Mouse (Mus musculus) brain, embryonic 18.5 days (tissue): ENCODE measurements around the gene Efna5.

ENCODE experiments used
- DNase-seq: peaks from one replicate; pipeline ENCODE4 v3.0.0-alpha.2; 2012; ENCODE audit warnings: low read depth, low spot score

Efna5 gene

DNA sequence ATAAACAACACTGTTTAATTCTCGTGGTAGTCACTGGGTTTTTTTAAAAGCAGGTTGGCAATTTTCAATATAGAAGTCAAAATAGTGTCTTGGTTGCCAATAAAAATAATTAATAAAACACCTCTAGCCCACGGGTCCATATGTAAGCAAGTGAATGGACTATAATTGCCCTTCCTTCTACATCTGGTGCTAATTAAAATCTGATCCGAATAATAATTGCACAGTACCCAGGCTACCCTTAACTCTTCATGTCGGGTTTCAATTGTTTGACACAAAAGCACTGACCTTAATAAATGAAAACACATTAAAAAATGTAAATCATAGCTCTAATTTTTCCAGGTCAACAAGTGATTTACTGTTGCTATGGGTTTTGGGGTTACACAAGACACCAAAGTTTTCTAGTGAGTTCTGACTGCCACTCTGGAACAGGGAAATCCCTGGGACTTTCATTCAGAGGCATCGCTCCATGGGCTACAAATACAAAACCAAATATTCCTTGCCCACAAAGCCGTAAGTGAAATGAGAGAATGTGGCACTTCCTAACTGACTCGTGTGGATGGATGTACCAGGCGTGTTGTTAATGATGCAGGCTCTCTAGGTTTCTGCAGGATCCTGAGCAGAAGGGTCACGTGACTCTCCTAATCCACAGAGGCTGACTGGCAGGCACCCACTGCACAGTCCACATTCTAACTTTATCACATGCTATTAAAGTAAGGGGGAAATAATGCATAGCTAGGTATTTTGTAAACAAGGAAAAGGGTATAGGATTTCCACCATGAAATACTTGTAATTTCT is 178.9 kb downstream of the Efna5 start:
- no peak for DNase-seq

DNA sequence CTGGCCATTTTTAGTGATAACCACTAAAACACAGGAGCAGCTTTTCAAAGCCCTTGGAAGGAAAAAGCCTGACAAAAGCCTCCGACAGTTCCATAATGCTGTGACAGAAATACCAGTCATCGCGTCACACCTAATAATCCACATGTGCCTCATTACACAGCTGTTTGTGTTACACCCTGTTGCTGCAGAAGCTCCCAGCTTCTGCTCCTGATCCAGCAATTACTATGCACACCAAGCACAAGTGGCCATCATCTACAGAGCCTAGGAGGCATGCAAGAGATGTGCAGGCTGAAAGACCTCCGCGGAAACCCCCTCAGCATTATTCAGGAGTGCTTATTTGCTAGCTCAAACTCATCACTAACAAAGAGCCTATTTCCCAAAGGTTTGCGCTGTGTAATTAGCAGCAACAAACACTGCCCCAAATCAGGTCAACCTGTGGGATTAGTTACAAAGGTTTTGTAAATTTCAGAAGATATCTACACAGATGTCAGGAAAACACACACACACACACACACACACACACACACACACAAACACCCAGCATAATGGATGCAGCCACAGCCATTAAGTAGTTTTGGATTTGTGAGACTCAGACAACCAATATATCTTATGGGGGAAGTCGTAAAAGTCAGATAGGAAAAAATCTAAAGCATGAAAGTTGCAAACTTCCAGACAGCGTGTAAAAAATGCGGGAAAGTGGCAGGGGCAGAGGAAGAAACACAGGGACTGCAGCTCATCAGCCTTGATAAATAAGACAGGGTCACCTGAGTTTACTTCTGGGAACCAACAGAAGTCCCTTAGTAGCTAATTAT is 180.1 kb downstream of the Efna5 start:
- DNase-seq = no peak

DNA sequence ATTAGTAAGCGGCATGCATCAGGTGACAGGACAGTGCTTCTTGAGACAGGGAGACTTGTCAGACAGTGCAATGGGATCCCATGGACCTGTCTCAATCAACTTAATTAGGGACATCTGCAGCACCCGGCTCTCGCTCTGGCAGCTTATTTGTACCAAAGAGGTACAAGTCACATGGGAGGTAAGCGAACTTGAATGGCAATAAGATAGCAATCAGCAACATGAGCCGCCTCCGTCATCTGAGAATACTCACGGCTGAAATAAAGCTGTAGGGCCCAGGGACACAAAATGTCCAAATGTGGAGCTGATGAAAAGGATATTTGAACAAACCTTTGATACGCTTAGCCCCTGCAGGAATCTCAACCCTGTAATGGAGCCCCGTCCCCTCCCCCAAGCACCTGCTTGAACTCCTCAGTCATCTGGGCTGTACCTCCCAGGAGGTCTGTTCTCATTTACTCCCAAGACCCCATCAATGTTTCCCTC is 186.1 kb downstream of the Efna5 start:
- no peak for DNase-seq

DNA sequence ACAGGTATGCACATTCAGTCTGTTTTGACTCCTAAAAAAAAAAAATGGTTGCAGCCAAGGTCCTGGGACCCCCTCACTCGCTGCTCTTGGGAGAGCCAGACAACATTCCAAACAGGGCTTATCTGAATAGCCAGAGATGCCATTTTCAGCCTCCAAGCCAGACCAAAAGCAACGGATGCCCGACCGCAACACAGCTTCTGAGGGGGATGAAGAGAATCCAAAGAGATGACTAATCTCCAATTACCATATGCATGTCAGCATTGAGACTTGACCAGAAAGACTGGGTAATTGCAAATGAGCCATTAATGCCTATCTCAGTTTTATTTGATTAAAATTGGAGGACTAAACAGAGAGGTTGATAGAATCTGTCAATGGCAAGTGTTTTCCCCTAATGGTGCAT is 188.9 kb downstream of the Efna5 start:
- DNase-seq = no peak

DNA sequence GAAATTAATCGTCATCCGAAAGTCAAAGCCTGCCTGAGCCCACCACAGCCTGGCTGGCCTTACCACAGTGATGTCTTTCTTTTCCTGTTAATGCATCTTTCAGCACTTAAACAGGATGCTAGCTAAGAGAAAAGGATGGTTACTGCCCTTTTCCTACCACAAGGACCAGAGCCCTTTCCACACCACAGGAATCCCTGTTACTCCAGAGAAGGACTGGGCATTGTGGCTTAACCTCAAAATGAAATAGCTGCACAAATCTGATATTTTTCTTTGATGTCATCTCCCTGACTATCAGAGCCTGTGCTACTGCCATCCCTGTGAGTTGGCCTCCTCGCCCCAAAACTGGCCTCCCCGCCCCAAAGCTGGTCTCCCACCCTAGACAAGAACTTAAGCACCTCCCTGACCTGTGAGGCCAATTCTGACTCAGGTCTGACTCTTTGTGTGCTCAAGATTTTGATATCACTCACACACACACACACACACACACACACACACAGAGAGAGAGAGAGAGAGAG is 189.9 kb downstream of the Efna5 start:
- no peak for DNase-seq

DNA sequence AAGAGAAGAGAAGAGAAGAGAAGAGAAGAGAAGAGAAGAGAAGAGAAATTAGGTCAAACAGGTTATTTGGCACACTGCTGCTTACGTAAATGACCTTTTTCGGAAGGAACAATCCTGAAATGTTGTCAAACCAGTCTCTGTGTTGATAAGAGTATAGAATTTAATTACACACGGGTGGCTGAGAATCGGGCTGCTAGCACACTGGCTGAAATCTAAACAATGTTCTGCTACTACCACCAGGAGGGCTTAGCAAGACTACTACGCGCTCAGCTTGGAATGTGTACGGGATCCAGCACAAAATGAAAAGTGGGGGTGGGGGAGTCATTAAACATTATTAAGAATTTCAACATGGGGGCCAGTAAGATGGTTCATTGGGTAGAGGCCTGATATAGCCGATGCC is 190.9 kb downstream of the Efna5 start:
- DNase-seq = no peak

DNA sequence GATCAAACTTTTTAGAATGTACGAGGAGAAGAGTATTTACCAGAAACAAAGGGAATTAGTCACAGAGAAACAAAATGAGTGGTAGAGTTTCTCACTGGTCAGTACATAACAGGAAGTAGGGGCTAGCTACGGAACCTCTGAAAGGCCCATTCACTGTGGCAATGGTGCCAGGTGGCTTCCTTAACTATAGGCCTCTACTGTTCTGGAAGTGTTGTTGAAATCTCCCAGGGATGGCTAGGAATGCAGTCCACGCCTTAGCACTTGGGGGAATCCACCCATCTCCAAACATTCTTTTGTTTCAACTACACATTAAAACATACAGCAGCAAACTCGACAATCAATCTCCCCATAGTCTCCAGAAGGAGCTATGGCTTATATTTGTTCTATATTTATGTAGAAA is 191.5 kb downstream of the Efna5 start:
- no peak for DNase-seq

DNA sequence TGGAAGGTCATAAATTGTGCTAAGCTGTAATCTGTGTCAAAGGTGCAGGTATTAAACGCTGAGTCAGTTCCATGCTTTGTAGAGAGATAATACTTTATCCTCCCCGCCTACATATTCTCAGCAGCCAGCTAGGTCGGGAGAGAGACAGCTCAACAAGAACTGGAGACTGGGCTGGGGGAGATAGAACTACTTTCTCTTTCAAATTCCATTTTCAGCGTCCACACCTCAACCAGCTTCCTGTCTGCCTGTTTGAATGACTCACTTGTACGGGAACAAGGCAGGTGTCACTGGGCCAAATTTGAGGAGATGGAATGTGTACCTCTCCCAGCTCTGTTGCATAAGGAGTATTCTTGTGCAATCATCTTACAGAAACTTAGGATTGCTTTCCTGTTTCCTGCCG is 193.7 kb downstream of the Efna5 start:
- DNase-seq = no peak

DNA sequence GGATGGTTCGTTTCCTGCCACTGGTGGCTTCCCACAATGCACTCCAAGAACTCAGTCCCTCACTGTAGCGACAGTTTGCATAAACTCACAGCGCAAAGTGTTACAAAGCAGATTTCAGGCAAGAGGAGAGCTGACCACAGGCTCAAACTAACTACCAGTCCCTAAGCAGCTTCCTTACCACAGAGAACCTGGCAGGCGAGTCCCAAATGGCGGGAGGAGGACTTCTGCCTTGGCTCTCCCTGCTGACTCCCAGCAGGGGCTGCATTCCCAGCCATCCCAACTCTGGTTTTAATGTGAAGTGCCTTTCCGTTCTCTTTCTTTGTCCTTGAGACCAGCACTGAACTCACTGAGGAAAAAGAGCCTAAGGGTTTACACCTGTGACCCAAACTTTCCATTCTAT is 195.9 kb downstream of the Efna5 start:
- no peak for DNase-seq

DNA sequence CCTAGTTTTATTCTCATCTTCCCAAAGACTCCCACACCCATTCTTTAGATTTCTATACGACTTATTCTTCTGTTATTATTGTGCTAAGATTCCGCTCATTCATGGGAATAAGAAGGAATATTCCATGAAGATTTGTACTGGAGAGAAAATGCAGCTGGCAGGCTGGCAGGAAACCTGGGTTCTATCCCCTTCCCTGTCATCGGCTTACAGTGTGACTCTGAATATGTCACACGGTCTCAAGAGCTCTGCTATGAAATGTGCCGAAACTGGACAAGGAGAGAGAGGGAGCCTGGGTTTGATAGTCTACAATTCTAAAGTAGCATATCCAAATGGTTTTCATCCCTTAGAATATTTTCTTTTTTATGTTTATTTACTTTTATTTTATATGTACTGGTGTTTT is 198.0 kb downstream of the Efna5 start:
- DNase-seq = no peak

DNA sequence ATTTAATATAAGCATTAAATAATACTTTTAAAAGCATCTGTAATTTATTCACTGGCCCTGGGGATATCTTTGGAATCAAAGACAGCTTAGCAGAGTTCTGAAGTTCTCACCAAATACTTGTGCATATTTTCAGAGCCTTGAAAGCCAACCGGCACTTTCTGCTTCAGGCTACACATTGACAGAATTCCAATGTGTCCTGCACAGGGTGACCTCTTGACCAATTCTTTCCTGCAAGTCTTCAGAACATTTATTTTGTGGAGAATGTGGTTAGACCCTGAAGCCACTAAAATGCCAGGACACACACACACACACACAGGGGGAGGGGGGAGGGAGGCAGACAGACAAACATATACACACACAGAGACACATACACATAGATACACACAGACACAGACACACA is 199.4 kb downstream of the Efna5 start:
- no peak for DNase-seq

DNA sequence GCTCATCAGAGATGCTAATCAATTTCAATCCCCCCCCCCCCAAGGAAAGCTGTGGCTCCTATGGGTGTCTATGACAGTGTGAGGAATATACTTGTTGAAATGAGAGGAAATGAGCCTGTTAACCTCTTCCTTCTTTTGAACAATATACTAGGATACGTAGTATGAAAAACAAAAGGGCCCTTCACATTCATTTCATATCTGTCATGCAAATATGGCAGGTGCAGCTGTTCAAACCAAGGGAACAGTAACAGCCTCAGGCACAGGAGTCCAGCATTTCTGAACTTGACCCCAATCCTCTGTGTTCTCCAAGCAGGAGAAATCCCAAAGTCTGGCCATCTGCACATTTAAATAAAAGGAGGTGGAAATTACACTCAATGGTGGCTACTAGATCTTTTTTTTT is 200.4 kb downstream of the Efna5 start:
- no peak for DNase-seq

DNA sequence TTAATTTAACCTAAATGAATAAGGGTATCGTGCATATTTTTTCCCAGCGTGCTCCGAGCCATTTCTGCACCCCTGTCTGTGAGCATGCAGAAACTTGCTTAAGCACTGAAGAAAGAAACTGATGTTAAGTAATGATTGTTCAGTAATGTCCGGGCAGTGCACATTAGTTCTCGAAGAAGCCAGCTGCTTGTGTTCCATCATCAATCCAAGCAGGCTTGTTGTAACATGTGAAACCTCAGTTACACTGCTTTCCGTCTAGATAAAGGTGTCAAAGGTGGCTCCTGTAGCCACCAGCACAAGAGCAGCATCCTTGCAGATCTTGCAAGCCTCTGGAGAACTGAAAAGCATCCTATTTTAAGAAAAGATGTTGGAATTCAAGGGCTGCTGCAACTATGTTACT is 204.3 kb downstream of the Efna5 start:
- no peak for DNase-seq

DNA sequence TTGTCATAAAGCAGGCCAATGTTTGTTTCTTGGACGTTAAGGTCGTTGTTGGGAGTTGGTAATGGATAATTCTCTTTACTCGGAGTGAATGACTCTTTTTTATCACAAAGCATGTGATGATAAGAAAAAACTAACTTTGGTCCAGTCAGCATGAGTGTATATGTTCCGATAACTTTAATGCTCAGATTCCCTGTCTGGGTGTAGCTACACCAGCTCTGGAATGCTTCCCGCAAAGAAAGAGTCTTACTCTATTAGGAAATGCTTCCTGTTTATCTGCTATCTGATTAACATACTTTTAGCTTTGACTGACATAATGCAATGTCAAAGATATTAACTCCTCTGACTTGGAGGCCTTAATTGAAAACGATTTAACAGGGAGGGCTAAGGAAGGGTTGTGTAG is 204.7 kb downstream of the Efna5 start:
- DNase-seq = no peak

DNA sequence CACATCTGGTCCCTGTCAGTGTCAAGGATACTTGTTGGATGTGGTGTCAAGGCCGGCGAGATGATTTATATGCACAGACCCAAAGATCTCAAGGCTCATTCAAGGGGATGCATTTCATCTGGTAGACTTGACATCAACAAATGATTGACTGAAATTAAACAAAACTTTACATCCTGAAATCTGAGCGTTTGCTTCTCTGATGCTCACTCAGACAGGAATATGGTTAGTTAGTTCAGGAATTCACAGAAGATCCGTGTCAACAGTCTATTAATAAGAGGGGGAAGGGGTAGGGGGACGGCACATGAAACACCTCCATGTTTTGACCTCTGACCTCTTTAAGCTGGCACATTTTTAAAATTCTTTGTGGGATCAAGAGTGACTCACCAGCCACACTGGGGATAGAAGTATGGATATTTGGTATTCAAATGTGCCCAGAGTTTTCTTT is 205.3 kb downstream of the Efna5 start:
- DNase-seq = no peak

DNA sequence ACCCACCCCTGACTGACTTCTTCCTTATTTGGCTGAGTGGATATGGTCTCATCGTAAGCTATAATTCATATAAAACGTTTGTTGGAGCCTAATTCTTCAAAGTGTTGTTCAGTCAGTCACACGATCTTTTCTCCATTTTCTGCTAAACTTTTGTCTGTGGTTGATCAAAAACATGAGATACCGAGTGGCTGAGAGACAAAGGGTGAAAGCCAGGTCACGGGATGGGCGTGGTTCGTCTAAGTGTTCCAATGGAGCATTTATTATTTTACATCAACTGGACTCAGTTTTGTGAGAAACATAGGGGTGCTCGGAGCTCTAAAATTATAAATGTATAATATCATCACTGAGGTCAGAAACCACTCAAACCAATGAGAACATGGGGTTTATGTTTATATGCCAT is 209.0 kb downstream of the Efna5 start:
- DNase-seq = no peak

DNA sequence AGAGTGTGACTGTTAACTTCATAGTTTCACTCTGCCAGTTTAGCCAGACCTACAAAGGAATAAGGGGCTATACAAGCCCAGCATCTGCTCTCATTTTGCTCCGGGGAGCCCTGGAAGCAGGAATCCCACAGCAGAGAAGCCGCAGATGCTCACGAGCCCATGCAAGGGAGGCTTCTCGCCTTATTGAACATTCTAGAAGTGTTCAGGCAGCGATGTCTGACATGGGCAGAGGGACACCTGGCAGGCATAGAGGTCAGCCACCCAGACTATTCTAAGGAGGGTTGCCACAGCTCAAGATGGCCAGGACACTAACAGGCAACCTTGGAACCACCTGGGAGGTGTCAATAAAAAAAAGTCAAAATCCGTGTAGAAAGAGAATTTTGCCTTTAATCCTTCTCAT is 214.4 kb downstream of the Efna5 start:
- no peak for DNase-seq

DNA sequence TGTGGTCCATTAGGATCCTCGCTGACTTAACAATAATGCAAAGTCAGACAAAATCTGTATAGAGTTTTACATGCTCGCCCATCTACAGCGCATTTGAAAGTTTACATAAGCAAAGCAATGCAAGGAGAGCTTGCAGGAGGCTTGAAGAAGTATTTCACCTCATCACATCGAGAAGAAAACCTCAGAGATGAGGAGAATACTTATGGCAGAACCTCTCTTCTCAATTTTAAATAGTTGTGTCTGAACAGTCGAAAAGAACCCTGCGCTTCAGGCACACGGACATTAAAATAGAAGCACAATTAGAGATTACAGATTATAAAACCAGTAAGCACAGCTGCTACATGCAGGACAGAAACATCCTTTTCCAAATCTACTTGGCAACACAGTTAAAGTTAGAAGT is 215.3 kb downstream of the Efna5 start:
- DNase-seq = no peak

DNA sequence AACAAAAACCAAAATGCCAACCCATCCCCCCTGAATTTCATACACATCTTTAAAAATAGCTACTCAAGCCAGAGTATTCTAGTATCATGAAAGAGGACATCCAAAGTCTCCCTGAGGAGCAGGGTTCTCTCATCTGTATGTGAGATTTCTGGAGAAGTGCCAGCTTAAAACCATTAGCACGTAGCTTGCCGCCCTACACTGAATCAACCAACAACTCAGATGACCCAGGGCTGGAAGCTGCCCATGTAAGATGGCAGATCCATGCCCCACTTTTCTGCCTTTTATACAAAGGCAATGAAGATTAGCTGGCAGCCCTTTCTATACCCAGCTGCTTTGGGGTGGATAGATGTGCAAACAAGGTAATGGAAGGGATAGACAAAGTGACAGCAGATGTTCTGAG is 216.4 kb downstream of the Efna5 start:
- DNase-seq = no peak

DNA sequence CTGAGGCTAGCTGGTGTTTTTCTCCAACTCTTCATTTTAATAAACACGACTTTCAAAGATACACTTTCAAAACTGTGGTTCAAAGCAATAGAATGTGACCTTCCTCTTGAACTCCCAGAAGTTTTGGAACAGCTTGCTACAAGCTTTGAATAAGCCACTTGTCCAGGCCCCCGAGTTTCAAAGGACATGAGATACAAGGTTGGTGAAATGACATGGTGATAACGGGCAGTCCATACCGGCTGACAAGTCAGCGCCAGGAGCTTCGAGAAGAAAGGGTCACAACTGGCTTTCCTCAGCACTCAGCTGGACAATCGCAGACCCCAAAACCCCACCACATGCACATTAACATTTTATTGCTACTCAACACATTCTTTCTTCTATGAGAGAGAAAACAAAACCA is 219.3 kb downstream of the Efna5 start:
- DNase-seq = no peak

DNA sequence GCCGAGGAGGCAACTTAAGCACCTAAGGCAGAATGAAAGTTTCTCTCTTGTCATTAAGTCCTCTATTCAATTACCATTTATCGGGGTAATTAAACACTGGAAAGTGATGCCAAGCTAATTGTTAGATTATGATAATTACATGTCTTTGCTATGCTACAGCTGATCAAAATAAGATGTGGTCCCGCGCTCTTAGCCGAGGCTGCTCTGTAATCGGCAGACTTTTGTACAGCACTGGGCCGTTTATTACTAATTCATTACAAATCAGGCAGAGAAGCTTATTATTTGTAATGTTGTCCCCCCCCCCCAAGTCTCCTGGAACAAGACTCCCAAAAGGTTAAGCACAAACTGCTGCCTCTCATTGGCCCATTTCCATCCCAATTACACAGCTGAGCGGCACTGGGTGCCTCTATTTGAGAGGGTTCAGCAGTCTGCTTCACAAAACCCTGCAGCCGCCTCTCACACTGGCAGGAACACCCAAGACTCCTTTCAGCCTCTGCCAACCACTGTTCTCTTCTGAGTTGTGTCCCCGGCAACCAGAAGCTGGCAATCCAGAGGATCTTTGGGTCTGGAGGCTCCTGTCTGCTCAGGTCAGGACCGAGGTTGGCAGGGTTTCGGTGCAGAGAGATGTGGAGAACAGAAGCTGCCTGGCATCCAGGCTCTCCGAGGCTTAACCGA is 221.5 kb downstream of the Efna5 start:
- DNase-seq = peak; percentile 67
